Mouse (Mus musculus) heart, embryonic 11.5 days (tissue): ENCODE measurements at regions not wholly inside any gene's neighbourhood (a gene's known extent, or its start where the extent isn't known, plus 50 kb on each side); places are given as distances from the start of the nearest gene placed in this dataset.
"Not testable (repeated sequence)": the region's sequence is repeated elsewhere in the genome, so short reads cannot be mapped to it uniquely, and the experiment has no call there.

ENCODE experiments used
- ATAC-seq: fragments of 200-750 bp; cut with Nextera tagmentation; replicated peaks from 2 replicates; pipeline ENCODE4 v1.8.0; 2017; ENCODE audit warnings: moderate library complexity; ENCODE audit not compliant: insufficient number of reproducible peaks, low FRiP score, low TSS enrichment
- H3K27ac ChIP-seq: fragments of 300-500 bp; sonication (generic); 2 replicates; pipeline ENCODE4 v1.5.1; 2014; ENCODE audit warnings: mild to moderate bottlenecking, low read depth, low read length
- H3K27me3 ChIP-seq: fragments of 300-500 bp; sonication (generic); 2 replicates; pipeline ENCODE4 v1.6.1; 2014; ENCODE audit warnings: mild to moderate bottlenecking, low read length, mixed read lengths; ENCODE audit not compliant: control insufficient read depth, insufficient read depth
- H3K36me3 ChIP-seq: fragments of 300-500 bp; sonication (generic); 2 replicates; pipeline ENCODE4 v1.6.1; 2014; ENCODE audit warnings: mild to moderate bottlenecking, low read length, moderate library complexity, mixed read lengths; ENCODE audit not compliant: control insufficient read depth, insufficient read depth
- H3K4me1 ChIP-seq: fragments of 300-500 bp; sonication (generic); 2 replicates; pipeline ENCODE4 v1.6.1; 2014; ENCODE audit warnings: low read length; ENCODE audit not compliant: control insufficient read depth, insufficient read depth
- H3K4me2 ChIP-seq: fragments of 300-500 bp; sonication (generic); 2 replicates; pipeline ENCODE4 v1.6.1; 2014; ENCODE audit warnings: mild to moderate bottlenecking, moderate library complexity
- H3K4me3 ChIP-seq: fragments of 300-500 bp; sonication (generic); 2 replicates; pipeline ENCODE4 v1.5.1; 2014; ENCODE audit warnings: low read depth, low read length
- H3K9ac ChIP-seq: fragments of 300-500 bp; sonication (generic); 2 replicates; pipeline ENCODE4 v1.6.1; 2014; ENCODE audit warnings: mild to moderate bottlenecking, low read depth, low read length, moderate library complexity
- H3K9me3 ChIP-seq: fragments of 300-500 bp; sonication (generic); replicated peaks from 2 replicates; pipeline ENCODE4 v1.6.1; 2016; ENCODE audit warnings: low read length; ENCODE audit not compliant: control insufficient read depth
- WGBS: fragments of 180-500 bp; shearing (Covaris S2); extraction: QIAGEN DNeasy Blood & Tissue Kit; methylation state at CpG from one replicate; pipeline ENCODE4 v1.1.7; 2014; ENCODE audit not compliant: insufficient replicate concordance; 5-methylcytosine and 5-hydroxymethylcytosine counted together

DNA sequence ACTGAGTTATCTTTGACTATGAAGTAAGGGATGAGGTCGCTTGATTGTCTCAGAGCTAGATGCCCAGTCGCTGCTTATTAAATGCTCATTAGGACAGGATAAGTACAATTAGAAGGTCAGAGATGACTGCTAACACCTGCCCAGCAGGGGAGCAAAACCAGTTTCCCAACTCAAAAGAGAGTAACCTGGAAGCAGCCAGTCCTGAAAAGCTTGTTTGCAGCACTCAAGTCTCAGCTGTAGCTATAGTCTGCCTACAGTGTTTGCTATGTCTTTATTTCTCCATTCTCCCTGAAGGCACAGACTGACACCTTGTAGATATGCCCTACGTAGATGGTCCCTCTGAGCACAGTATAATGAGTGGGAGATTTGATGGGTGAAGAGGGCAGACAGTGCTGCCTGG is 274.7 kb upstream of the Maf start:
- Histone ChIP-seq H3K9ac (no peak overlapping the region), H3K9me3 (no peaks in the 10 kb centered on the region), H3K36me3 (no peaks in the 10 kb centered on the region), H3K4me3 (no peak overlapping the region), H3K4me2 (no peak overlapping the region), H3K4me1 (no peaks in the 10 kb centered on the region), H3K27ac (no peak overlapping the region), H3K27me3 (no peaks in the 10 kb centered on the region; the same call in 1 of the 2 replicates)
- WGBS: 81% methylated on average over 3 of the region's 3 CpGs
- no peak for ATAC-seq

- Histone ChIP-seq H3K9ac (no peak overlapping the region), H3K4me2 (no peak overlapping the region), H3K27me3 (no peaks in the 10 kb centered on the region; the same call in 1 of the 2 replicates), H3K36me3 (no peaks in the 10 kb centered on the region), H3K9me3 (no peaks in the 10 kb centered on the region), H3K4me3 (no peak overlapping the region), H3K27ac (no peak overlapping the region), H3K4me1 (no peaks in the 10 kb centered on the region)
- 78% methylated on average over 7 of the region's 7 CpGs for whole genome bisulfite sequencing
- no peak for ATAC-seq
Observed at GRCm38 (mm10) chr8:115981426-115981825, 273.8 kb upstream of the Maf start.

DNA sequence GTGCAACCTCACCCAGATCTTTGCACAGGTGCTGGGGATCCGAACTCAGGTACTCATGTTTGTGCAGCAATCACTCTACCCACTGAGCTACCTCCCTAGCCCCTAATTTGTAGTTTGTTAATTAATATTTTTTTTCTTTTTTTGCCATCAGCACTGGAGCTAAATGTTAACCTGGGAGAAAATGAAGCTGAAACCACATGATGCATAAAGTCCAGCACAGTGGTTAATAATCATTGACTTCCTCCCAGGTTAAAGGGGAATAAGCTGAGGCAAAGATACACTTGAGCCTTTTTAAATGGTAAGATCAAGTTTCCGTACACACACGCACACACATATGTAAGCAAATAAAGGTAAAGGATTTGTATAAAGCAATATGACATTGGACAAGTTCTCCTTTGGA is 273.0 kb upstream of the Maf start:
- WGBS: 81% methylated on average over 3 of the region's 3 CpGs
- Histone ChIP-seq H3K4me2 (no peak overlapping the region), H3K27ac (no peak overlapping the region), H3K27me3 (no peaks in the 10 kb centered on the region; the same call in 1 of the 2 replicates), H3K36me3 (no peaks in the 10 kb centered on the region), H3K9ac (no peak overlapping the region), H3K4me3 (no peak overlapping the region), H3K4me1 (no peaks in the 10 kb centered on the region), H3K9me3 (no peaks in the 10 kb centered on the region)
- ATAC-seq: no peak

GRCm38 (mm10) chr8:115977152-115977551 is 269.6 kb upstream of the Maf start:
- no peaks in the 10 kb centered on the region for H3K27me3 ChIP-seq
- ATAC-seq: no peak
- H3K27ac ChIP-seq: no peak overlapping the region
- WGBS: 71% methylated on average over 4 of the region's 4 CpGs
- H3K9me3 ChIP-seq: no peaks in the 10 kb centered on the region
- no peak overlapping the region for H3K4me3 ChIP-seq
- no peaks in the 10 kb centered on the region for H3K36me3 ChIP-seq
- no peaks in the 10 kb centered on the region for H3K4me1 ChIP-seq
- H3K4me2 ChIP-seq: no peak overlapping the region
- no peak overlapping the region for H3K9ac ChIP-seq

DNA sequence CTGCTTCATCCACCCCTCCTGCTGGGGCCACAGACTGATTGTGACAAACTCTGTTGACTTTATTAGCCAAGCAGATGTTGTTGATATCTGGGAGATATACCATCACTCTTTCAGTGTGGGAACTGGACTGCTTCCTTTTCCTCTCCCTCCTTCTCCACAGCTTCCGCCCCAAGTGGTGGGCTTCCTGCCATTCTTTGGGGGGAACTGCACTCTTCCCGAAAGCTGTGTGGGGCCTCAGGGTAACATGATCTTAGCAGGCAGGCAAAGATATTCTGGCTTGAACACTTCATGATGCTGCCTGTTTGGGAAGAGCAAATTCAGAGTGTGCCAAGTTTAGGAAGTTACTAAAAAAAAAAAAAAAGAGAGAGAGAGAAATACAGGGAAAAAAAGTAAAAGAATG is 267.1 kb upstream of the Maf start:
- H3K4me2 ChIP-seq: no peak overlapping the region
- no peak overlapping the region for H3K27ac ChIP-seq
- H3K36me3 ChIP-seq: no peaks in the 10 kb centered on the region
- WGBS: 39% methylated on average over 2 of the region's 2 CpGs
- no peaks in the 10 kb centered on the region for H3K4me1 ChIP-seq
- H3K4me3 ChIP-seq: no peak overlapping the region
- H3K9ac ChIP-seq: no peak overlapping the region
- no peaks in the 10 kb centered on the region for H3K27me3 ChIP-seq
- ATAC-seq: no peak
- no peaks in the 10 kb centered on the region for H3K9me3 ChIP-seq

GRCm38 (mm10) chr8:115971351-115971750 is 263.8 kb upstream of the Maf start:
- H3K9ac ChIP-seq, H3K27ac ChIP-seq, H3K27me3 ChIP-seq, H3K4me1 ChIP-seq, H3K36me3 ChIP-seq, H3K4me3 ChIP-seq, H3K9me3 ChIP-seq, H3K4me2 ChIP-seq, ATAC-seq: not testable (repeated sequence)
- 74% methylated on average over 2 of the region's 2 CpGs for WGBS

- Histone ChIP-seq H3K36me3 (no peaks in the 10 kb centered on the region), H3K4me2 (no peak overlapping the region), H3K27ac (no peak overlapping the region), H3K4me1 (no peaks in the 10 kb centered on the region), H3K4me3 (no peak overlapping the region), H3K9me3 (no peaks in the 10 kb centered on the region), H3K9ac (no peak overlapping the region), H3K27me3 (no peaks in the 10 kb centered on the region)
- WGBS: 79% methylated on average over 5 of the region's 5 CpGs
- ATAC-seq: no peak
Observed at GRCm38 (mm10) chr8:115968121-115968520, 260.5 kb upstream of the Maf start.

GRCm38 (mm10) chr8:115965981-115966380 is 258.4 kb upstream of the Maf start:
- Histone ChIP-seq H3K27ac (no peak overlapping the region), H3K4me2 (no peak overlapping the region), H3K9me3 (no peaks in the 10 kb centered on the region)

DNA sequence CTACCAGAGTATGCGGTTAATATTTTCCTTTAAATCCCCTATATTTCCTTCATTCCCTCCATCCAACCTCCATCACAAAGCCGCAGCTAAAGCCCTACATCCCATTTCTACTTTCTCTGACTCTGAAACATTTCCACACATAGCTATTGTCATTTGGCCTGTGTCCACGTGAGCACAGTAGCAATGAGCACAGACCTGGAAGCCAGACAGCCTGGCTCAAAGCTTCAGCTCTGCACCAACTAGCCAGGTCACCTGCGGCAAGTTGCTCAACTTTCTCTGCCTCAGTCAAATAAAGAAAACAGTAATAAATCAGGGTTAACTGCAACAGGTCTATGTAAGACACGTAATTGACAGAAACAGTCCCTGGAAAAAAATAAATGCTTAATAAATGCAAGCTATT is 247.8 kb upstream of the Maf start:
- WGBS: 85% methylated on average over 5 of the region's 5 CpGs
- no peaks in the 10 kb centered on the region for H3K36me3 ChIP-seq
- no peaks in the 10 kb centered on the region for H3K9me3 ChIP-seq
- H3K4me2 ChIP-seq: no peak overlapping the region
- H3K27ac ChIP-seq: no peak overlapping the region
- no peak overlapping the region for H3K9ac ChIP-seq
- H3K27me3 ChIP-seq: no peaks in the 10 kb centered on the region
- H3K4me1 ChIP-seq: no peaks in the 10 kb centered on the region
- no peak for ATAC-seq
- H3K4me3 ChIP-seq: no peak overlapping the region

More at GRCm38 (mm10) chr8:115965981-115966380, 258.4 kb upstream of the Maf start:
- 81% methylated on average over 7 of the region's 7 CpGs for WGBS
- Histone ChIP-seq H3K9ac (no peak overlapping the region), H3K4me3 (no peak overlapping the region), H3K27me3 (no peaks in the 10 kb centered on the region), H3K4me1 (no peaks in the 10 kb centered on the region), H3K36me3 (no peaks in the 10 kb centered on the region)
- ATAC-seq: no peak
